Comparison of ENCODE assay signal across 38 mouse cellular contexts in genomic region chr5:148992598-148992997, GRCm38 (mm10). TPM values are rescaled to one million over a fixed set of nuclear protein-coding genes. Genes with fewer than 3 reads are reported as not detected.
"Had no signal": no experiment of that assay in that cellular context is flagged by ENCODE, and none has a peak within 500 bp of the region (broad histone marks: within the 10 kb centered on the region; RNA-seq: fewer than 3 reads in every experiment).

No protein-coding gene starts in this region.

- H3K27ac ChIP-seq: heart, embryonic 10.5 days; heart, embryonic 13.5 days; heart, embryonic 15.5 days; hindbrain, embryonic 10.5 days; hindbrain, embryonic 12.5 days; hindbrain, embryonic 13.5 days; hindbrain, embryonic 14.5 days; hindbrain, embryonic 15.5 days; hindbrain, postnatal 0 days; intestine, embryonic 15.5 days; kidney, postnatal 0 days; layer of hippocampus, adult 2 months; left cerebral cortex, adult 2 months had no signal

- H3K9ac ChIP-seq: heart, embryonic 12.5 days; heart, embryonic 13.5 days; heart, embryonic 15.5 days; hindbrain, embryonic 12.5 days; hindbrain, embryonic 13.5 days; hindbrain, embryonic 14.5 days; hindbrain, embryonic 15.5 days; intestine, embryonic 15.5 days; kidney, embryonic 15.5 days had no signal

- H3K9me3 ChIP-seq: heart, embryonic 15.5 days; intestine, embryonic 15.5 days had no signal

- DNase-seq: heart, postnatal 10 days; heart, postnatal 36 days; heart, postnatal 4 days; kidney, adult 11 months; kidney, adult 18-20 months; kidney, adult 8-10 months; kidney, adult 9 months; kidney, postnatal 10 days; kidney, postnatal 14 days; kidney, postnatal 25 days; kidney, postnatal 36 days; kidney, postnatal 4 days; layer of hippocampus, adult 9-11 months; layer of hippocampus, postnatal 36 days had no signal

- ATAC-seq: hindbrain, embryonic 16.5 days; hindbrain, postnatal 0 days; inflammation-experienced regulatory T-cells, adult 6 months; intestine, embryonic 15.5 days; intestine, embryonic 16.5 days; intestine, postnatal 0 days had no signal

- H3K27me3 ChIP-seq: heart, embryonic 12.5 days; heart, embryonic 13.5 days; heart, embryonic 15.5 days; hindbrain, embryonic 12.5 days; hindbrain, embryonic 13.5 days; hindbrain, embryonic 15.5 days; intestine, embryonic 15.5 days; kidney, embryonic 15.5 days had no signal

- H3K4me3 ChIP-seq: heart, embryonic 10.5 days; heart, embryonic 12.5 days; heart, embryonic 13.5 days; heart, embryonic 15.5 days; hindbrain, embryonic 10.5 days; hindbrain, embryonic 12.5 days; hindbrain, embryonic 13.5 days; hindbrain, embryonic 15.5 days; intestine, embryonic 15.5 days; kidney, embryonic 15.5 days; layer of hippocampus, adult 2 months; left cerebral cortex, adult 2 months had no signal

- H3K36me3 ChIP-seq: heart, embryonic 15.5 days; hindbrain, embryonic 12.5 days; hindbrain, embryonic 13.5 days; hindbrain, embryonic 15.5 days; intestine, embryonic 15.5 days; kidney, embryonic 15.5 days had no signal

- H3K4me2 ChIP-seq: heart, embryonic 11.5 days; heart, embryonic 12.5 days; heart, embryonic 13.5 days; heart, embryonic 15.5 days; hindbrain, embryonic 12.5 days; hindbrain, embryonic 13.5 days; hindbrain, embryonic 14.5 days; hindbrain, embryonic 15.5 days; intestine, embryonic 15.5 days; kidney, embryonic 15.5 days had no signal

RNA-seq across cellular contexts. Expression of gene Gm42791, which starts 2.3 kb away (rescaled TPM):
- total RNA-seq: hindbrain, postnatal 0 days had no signal
- polyA plus RNA-seq: heart, embryonic 11.5 days; heart, embryonic 12.5 days; heart, embryonic 14.5 days; heart, embryonic 16.5 days; hindbrain, embryonic 11.5 days; inflammation-experienced regulatory T-cells, adult 6 months; intestine, postnatal 0 days; kidney, embryonic 15.5 days; kidney, postnatal 0 days; large intestine, adult 2 months had no signal
